Mouse (Mus musculus) heart, adult 18-20 months (tissue): ENCODE data around the gene 4931422A03Rik. TPM values are rescaled to one million over a fixed set of nuclear protein-coding genes. Genes with fewer than 3 reads are reported as not detected.

Experiments used
- DNase-seq, 2 experiments: peaks; one replicate each; pipeline ENCODE4 v3.0.0; 2021 to 2022; ENCODE audit warnings: mixed read lengths in 1 of 2
- total RNA-seq, 2 experiments: library from RNA; stranded (reverse); gene quantifications; 2 replicates each; pipeline ENCODE4 v1.2.3; 2021

4931422A03Rik gene
- total RNA-seq, 2 experiments from 2014 or later = not detected

GRCm38 (mm10) chr2:103936666-103937065 lies 91.5 kb downstream of the 4931422A03Rik start:
- DNase-seq = no peak

- DNase-seq = no peak
Measured at GRCm38 (mm10) chr2:103935691-103936435, 92.3 kb downstream of the 4931422A03Rik start.

- no peak for DNase-seq
Measured at GRCm38 (mm10) chr2:103934670-103935069, 93.5 kb downstream of the 4931422A03Rik start.

- DNase-seq = no peak
Measured at GRCm38 (mm10) chr2:103934270-103934669, 93.9 kb downstream of the 4931422A03Rik start.

- DNase-seq = no peak
Measured at GRCm38 (mm10) chr2:103932480-103932879, 95.7 kb downstream of the 4931422A03Rik start.

GRCm38 (mm10) chr2:103932025-103932424 lies 96.1 kb downstream of the 4931422A03Rik start:
- peak; percentile 46 to 48 for DNase-seq

- peak; percentile 68 to 77 for DNase-seq
Measured at GRCm38 (mm10) chr2:103931511-103931911, 96.7 kb downstream of the 4931422A03Rik start.

GRCm38 (mm10) chr2:103930306-103931019 lies 97.7 kb downstream of the 4931422A03Rik start:
- peak; percentile 54 to 56 for DNase-seq

- peak; percentile 69 to 86 for DNase-seq
Measured at GRCm38 (mm10) chr2:103927610-103928145, 100.5 kb downstream of the 4931422A03Rik start.

GRCm38 (mm10) chr2:103926586-103927113 lies 101.5 kb downstream of the 4931422A03Rik start:
- DNase-seq = no peak

- no peak for DNase-seq
Measured at GRCm38 (mm10) chr2:103919488-103919887, 108.7 kb downstream of the 4931422A03Rik start.

- DNase-seq = no peak
Measured at GRCm38 (mm10) chr2:103918375-103918774, 109.8 kb downstream of the 4931422A03Rik start.

GRCm38 (mm10) chr2:103917375-103917774 lies 110.8 kb downstream of the 4931422A03Rik start:
- DNase-seq = no peak

Other genes starting within 250 kb of the 4931422A03Rik start
- 100 to 1,000 TPM; 201 to 202 TPM for gene Caprin1, start 230.7 kb downstream of the 4931422A03Rik start, total RNA-seq
- 10 to 100 TPM; 21.6 to 26.0 TPM for gene Lmo2, start 70.4 kb downstream of the 4931422A03Rik start, total RNA-seq
- 10 to 100 TPM; 47.4 to 48.9 TPM for gene Fbxo3, start 640 bp downstream of the 4931422A03Rik start, total RNA-seq
- under 1 TPM in 1 of 2 experiments, not detected in 1; 0.51 TPM for gene Gm10912, start 37.5 kb upstream of the 4931422A03Rik start, total RNA-seq
- not detected for gene Gm10799, start 40.2 kb upstream of the 4931422A03Rik start, total RNA-seq
- 1 to 10 TPM; 2.9 to 3.7 TPM for gene Cd59b, start 41.5 kb upstream of the 4931422A03Rik start, total RNA-seq
- gene Cd59a, start 67.4 kb upstream of the 4931422A03Rik start, total RNA-seq = 10 to 100 TPM; 46.8 to 57.9 TPM
- gene A930018P22Rik, start 94.4 kb upstream of the 4931422A03Rik start, total RNA-seq = under 1 TPM in 1 of 2 experiments, not detected in 1; 0.89 TPM